Mouse (Mus musculus) cerebellum, adult 11-12 months (tissue): ENCODE data around the gene Gm136.

Experiments used
- DNase-seq: peaks from one replicate; pipeline ENCODE4 v3.0.0; 2022

Gm136 gene

GRCm38 (mm10) chr4:34707248-34707647 lies 48.8 kb downstream of the Gm136 start:
- no peak for DNase-seq

GRCm38 (mm10) chr4:34703029-34703428 lies 53.0 kb downstream of the Gm136 start:
- no peak for DNase-seq

- no peak for DNase-seq
Measured at GRCm38 (mm10) chr4:34702231-34702630, 53.8 kb downstream of the Gm136 start.

GRCm38 (mm10) chr4:34701528-34701927 lies 54.5 kb downstream of the Gm136 start:
- no peak for DNase-seq
